Mouse (Mus musculus): ENCODE data around the gene A730009L09Rik. TPM values are rescaled to one million over a fixed set of nuclear protein-coding genes. Genes with fewer than 3 reads are reported as not detected.

A730009L09Rik gene
- polyA plus RNA-seq, 1 experiment from 2014 or later: not detected

DNA sequence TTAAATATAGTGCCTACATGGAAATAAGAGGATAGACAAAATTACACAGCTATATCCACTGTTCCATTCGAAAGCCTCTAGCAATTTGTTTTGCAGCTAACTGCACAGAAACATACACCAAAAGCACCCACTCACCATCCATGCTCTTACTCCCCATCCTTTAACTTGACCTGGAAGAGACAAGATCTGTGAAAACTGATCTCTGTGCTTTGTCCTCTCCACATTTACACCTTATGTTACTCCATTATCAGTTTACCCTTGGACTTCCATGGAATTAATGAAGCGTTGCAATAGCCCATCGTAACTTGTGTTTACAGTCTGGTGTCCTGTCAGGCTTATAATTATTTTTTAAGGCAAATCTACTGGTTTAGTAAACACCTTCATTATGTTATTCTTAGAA, 20.1 kb upstream of the A730009L09Rik start:
- WGBS: 85% methylated on average over 3 of the region's 3 CpGs
- no peaks in the 10 kb centered on the region for H3K27me3 ChIP-seq (ENCODE audit: control insufficient read depth, insufficient read depth, low read length)
- peak overlapping the region; percentile 17; the same call in 1 of the 2 replicates for H3K4me2 ChIP-seq (replicated peaks)
- no peaks in the 10 kb centered on the region for H3K9me3 ChIP-seq (ENCODE audit: control insufficient read depth, low read length)
- H3K36me3 ChIP-seq (replicated peaks; ENCODE audit: control insufficient read depth, insufficient read depth): no peaks in the 10 kb centered on the region
- H3K4me1 ChIP-seq (replicated peaks; ENCODE audit: control insufficient read depth, insufficient read depth, low read length): 0 out of 2 replicates have a peak, but pooled peaks cover 6% of the 10 kb centered on the region
- no peak for DNase-seq (ENCODE audit: low spot score)
- ATAC-seq (ENCODE audit: low FRiP score): no peak
- no peak overlapping the region for H3K9ac ChIP-seq
- no peak overlapping the region for H3K4me3 ChIP-seq (replicated peaks; ENCODE audit: low read length)
- H3K27ac ChIP-seq: peak overlapping the region; percentile 47

DNA sequence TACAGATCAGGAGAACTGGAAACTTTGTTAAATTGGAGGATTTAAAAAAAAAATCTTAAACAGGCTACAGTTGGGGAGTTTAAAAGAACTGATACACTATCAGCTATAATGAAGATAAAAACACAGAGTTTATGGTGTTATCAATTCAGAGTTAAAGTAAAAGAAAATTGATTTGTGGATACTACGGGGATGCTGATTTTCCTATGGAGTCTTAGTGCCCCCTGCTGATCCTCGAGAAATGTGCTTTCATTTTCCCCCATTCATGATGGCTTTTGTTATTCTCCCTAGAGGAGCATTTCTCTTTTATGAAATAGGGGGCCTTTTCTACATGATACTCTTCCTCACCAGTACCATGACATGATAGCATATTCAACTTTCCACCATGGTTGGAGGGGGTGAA, 19.5 kb upstream of the A730009L09Rik start:
- Histone ChIP-seq H3K4me3 (replicated peaks; ENCODE audit: low read length) (no peak overlapping the region), H3K36me3 (replicated peaks; ENCODE audit: control insufficient read depth, insufficient read depth) (no peaks in the 10 kb centered on the region), H3K4me2 (replicated peaks) (0 out of 2 replicates have a peak overlapping the region, but pooled peaks have one; percentile 17), H3K27ac (no peak overlapping the region), H3K4me1 (replicated peaks; ENCODE audit: control insufficient read depth, insufficient read depth, low read length) (0 out of 2 replicates have a peak, but pooled peaks cover 6% of the 10 kb centered on the region), H3K9ac (no peak overlapping the region), H3K27me3 (ENCODE audit: control insufficient read depth, insufficient read depth, low read length) (no peaks in the 10 kb centered on the region), H3K9me3 (ENCODE audit: control insufficient read depth, low read length) (no peaks in the 10 kb centered on the region)
- WGBS: 42% methylated on average over 2 of the region's 2 CpGs
- ATAC-seq (ENCODE audit: low FRiP score) (no peak), DNase-seq (ENCODE audit: low spot score) (peak; percentile 66)

DNA sequence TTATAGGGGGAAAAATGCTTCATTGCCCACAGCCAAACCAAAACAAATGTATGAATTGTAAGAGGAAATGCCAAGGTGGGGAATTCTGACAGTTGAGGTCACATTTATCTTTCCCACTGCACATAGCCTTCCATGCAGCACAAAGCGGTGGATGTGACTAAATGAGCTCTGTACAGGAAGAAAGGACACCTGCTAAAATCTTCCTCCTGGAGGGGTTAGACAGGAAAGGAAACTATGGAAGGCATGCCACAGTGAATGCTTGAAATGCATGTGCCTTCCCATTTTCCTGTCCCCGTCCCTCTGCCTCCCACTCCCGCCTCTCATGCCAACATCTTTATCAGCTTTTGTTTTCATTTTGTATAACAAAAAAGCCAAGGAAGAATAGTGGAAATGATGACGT, 7.2 kb upstream of the A730009L09Rik start:
- H3K4me2 ChIP-seq (replicated peaks): no peak overlapping the region
- H3K9me3 ChIP-seq (ENCODE audit: control insufficient read depth, low read length): no peaks in the 10 kb centered on the region; the same call in 1 of the 2 replicates
- H3K27ac ChIP-seq: no peak overlapping the region
- H3K4me1 ChIP-seq (replicated peaks; ENCODE audit: control insufficient read depth, insufficient read depth, low read length): no peaks in the 10 kb centered on the region
- H3K27me3 ChIP-seq (ENCODE audit: control insufficient read depth, insufficient read depth, low read length): no peaks in the 10 kb centered on the region
- no peak overlapping the region for H3K4me3 ChIP-seq (replicated peaks; ENCODE audit: low read length)
- no peaks in the 10 kb centered on the region for H3K36me3 ChIP-seq (replicated peaks; ENCODE audit: control insufficient read depth, insufficient read depth)
- no peak for DNase-seq (ENCODE audit: low spot score)
- WGBS: 53% methylated on average over 4 of the region's 4 CpGs
- H3K9ac ChIP-seq: no peak overlapping the region
- ATAC-seq (ENCODE audit: low FRiP score): no peak

DNA sequence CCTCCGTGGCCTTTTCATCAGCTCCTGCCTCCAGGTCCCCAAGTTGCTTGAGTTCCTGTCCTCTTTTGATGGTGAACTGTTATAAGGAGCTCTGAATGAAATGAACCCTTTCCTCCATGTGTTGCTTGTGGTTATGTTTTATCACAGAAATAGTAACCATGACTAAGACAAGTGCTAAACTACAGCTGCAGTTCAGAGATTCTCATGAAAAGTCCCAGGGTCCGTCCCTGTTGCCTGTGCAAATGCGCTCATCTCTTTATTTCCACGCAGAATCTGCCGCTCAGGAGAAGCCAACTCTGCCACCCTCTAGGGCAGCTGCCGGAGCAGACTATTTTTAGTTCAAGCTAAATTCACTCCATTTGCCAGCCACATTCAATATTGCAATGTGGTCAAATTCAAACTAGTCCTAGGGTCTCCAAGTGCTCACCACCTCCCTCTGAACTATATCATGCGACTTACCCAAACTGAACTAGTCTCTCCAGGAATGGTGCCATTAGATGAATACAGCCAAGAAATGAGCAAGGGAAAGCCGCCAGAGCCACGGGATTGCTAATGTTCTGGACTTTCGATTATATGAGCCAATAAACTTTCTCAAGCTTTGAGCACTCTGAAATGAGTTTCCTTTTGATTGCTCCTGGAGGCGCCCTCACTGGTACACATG, 7.2 kb downstream of the A730009L09Rik start:
- 95% methylated on average over 11 of the region's 11 CpGs for WGBS
- Histone ChIP-seq H3K9me3 (ENCODE audit: control insufficient read depth, low read length) (peaks cover 6% of the 10 kb centered on the region; the same call in 1 of the 2 replicates), H3K9ac (no peak overlapping the region), H3K4me3 (replicated peaks; ENCODE audit: low read length) (no peak overlapping the region), H3K4me1 (replicated peaks; ENCODE audit: control insufficient read depth, insufficient read depth, low read length) (no peaks in the 10 kb centered on the region), H3K36me3 (replicated peaks; ENCODE audit: control insufficient read depth, insufficient read depth) (no peaks in the 10 kb centered on the region), H3K4me2 (replicated peaks) (no peak overlapping the region), H3K27me3 (ENCODE audit: control insufficient read depth, insufficient read depth, low read length) (no peaks in the 10 kb centered on the region), H3K27ac (no peak overlapping the region)
- ATAC-seq (ENCODE audit: low FRiP score): no peak
- DNase-seq (ENCODE audit: low spot score): no peak

DNA sequence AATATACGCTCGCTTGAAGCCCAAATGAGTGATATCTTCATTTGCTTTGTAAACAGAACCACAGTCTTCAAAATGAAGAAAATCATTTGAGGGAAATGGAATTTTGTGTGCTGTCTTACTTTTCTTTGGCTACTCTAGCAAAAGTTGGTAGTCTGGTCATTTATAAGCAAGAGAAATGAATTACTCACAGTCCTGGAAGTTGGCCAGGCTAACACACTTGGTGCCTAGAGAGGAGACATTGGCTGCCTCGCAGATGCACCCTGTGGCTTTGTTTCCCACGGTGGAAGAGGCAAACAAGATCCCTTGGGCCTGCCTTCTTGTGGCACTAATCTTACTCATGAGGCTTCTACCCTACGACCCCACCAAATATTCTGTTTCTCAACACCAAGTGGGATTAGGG, 8.1 kb downstream of the A730009L09Rik start:
- H3K4me1 ChIP-seq (replicated peaks; ENCODE audit: control insufficient read depth, insufficient read depth, low read length): no peaks in the 10 kb centered on the region
- WGBS: 82% methylated on average over 5 of the region's 5 CpGs

DNA sequence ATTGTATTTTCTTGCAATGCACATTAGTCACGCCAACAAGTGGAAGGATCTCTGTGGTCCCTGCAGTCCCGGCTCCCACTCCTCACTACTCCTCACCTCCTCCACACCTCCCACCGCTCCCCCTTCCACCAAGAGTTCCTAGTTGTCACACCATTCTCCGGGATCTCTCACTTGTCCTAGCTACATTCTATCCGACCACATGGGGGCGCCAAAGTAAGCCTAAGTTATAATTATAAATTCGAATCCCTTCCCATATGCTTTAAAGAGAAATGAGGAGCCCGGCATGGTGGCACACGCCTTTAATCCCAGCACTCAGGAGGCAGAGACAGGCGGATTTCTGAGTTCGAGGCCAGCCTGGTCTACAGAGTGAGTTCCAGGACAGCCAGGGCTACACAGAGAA, 12.5 kb downstream of the A730009L09Rik start:
- Histone ChIP-seq H3K4me1 (replicated peaks; ENCODE audit: control insufficient read depth, insufficient read depth, low read length) (no peaks in the 10 kb centered on the region), H3K27ac (no peak overlapping the region), H3K4me2 (replicated peaks) (no peak overlapping the region), H3K27me3 (ENCODE audit: control insufficient read depth, insufficient read depth, low read length) (no peaks in the 10 kb centered on the region), H3K9me3 (ENCODE audit: control insufficient read depth, low read length) (no peaks in the 10 kb centered on the region), H3K4me3 (replicated peaks; ENCODE audit: low read length) (no peak overlapping the region), H3K36me3 (replicated peaks; ENCODE audit: control insufficient read depth, insufficient read depth) (no peaks in the 10 kb centered on the region), H3K9ac (no peak overlapping the region)
- DNase-seq (ENCODE audit: low spot score) (no peak), ATAC-seq (ENCODE audit: low FRiP score) (no peak)
- 62% methylated on average over 11 of the region's 11 CpGs for WGBS

More for the DNA sequence above, 8.1 kb downstream of the A730009L09Rik start:
- Histone ChIP-seq H3K36me3 (replicated peaks; ENCODE audit: control insufficient read depth, insufficient read depth) (no peaks in the 10 kb centered on the region), H3K27me3 (ENCODE audit: control insufficient read depth, insufficient read depth, low read length) (no peaks in the 10 kb centered on the region), H3K4me2 (replicated peaks) (no peak overlapping the region), H3K9ac (no peak overlapping the region), H3K4me3 (replicated peaks; ENCODE audit: low read length) (no peak overlapping the region), H3K9me3 (ENCODE audit: control insufficient read depth, low read length) (peaks cover 6% of the 10 kb centered on the region; the same call in 1 of the 2 replicates), H3K27ac (no peak overlapping the region)
- no peak for ATAC-seq (ENCODE audit: low FRiP score)
- no peak for DNase-seq (ENCODE audit: low spot score)

DNA sequence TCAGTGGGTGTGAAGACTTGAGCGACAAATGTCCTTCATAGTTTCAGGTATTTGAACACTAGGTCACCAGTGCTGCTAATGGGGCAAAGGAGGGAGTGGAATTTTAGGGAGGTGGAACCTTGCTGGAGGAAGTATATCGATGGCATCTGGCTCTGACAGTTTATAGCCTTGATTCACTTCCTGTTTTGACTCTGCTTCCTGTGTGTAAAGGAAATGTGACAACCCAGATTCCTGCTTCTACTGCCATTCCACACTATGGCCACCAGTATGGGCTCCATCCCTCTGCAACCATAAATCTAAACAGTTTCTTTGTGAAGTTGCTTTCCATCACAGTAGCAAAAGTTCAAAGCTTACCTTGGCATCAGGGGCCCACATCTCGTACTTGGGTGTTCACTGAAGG, 17.9 kb downstream of the A730009L09Rik start:
- Histone ChIP-seq H3K27ac (no peak overlapping the region), H3K9ac (no peak overlapping the region), H3K4me1 (replicated peaks; ENCODE audit: control insufficient read depth, insufficient read depth, low read length) (no peaks in the 10 kb centered on the region), H3K4me3 (replicated peaks; ENCODE audit: low read length) (no peak overlapping the region), H3K4me2 (replicated peaks) (no peak overlapping the region), H3K9me3 (ENCODE audit: control insufficient read depth, low read length) (no peaks in the 10 kb centered on the region), H3K27me3 (ENCODE audit: control insufficient read depth, insufficient read depth, low read length) (no peaks in the 10 kb centered on the region), H3K36me3 (replicated peaks; ENCODE audit: control insufficient read depth, insufficient read depth) (no peaks in the 10 kb centered on the region)
- WGBS: 90% methylated on average over 3 of the region's 3 CpGs
- ATAC-seq (ENCODE audit: low FRiP score) (no peak), DNase-seq (ENCODE audit: low spot score) (no peak)

DNA sequence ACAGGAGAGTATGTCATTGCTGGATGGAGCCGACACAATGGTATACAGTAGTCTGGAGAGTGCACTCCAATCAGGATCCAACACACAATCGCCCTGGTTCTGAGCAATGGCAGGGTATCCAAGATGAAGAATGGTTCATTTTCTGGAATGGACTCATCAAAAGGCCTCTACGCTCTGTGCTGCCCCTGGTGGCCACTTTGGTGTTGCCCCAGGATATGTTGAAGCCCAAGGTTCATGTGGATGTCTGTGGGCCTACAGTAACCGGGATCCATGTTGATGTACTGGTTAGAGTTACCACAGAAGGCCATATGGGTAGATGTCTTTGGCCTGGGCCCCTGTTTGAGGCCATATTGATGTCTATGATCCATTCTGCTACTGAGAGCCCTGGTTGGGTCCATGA, 31.1 kb downstream of the A730009L09Rik start:
- DNase-seq (ENCODE audit: low spot score) (no peak), ATAC-seq (ENCODE audit: low FRiP score) (no peak)
- H3K27ac ChIP-seq: no peak overlapping the region
- H3K9me3 ChIP-seq (ENCODE audit: control insufficient read depth, low read length): no peaks in the 10 kb centered on the region
- no peak overlapping the region for H3K4me3 ChIP-seq (replicated peaks; ENCODE audit: low read length)
- no peak overlapping the region for H3K9ac ChIP-seq
- no peak overlapping the region for H3K4me2 ChIP-seq (replicated peaks)
- no peaks in the 10 kb centered on the region for H3K27me3 ChIP-seq (ENCODE audit: control insufficient read depth, insufficient read depth, low read length)
- no peaks in the 10 kb centered on the region for H3K36me3 ChIP-seq (replicated peaks; ENCODE audit: control insufficient read depth, insufficient read depth)
- WGBS: 92% methylated on average over 4 of the region's 4 CpGs
- no peaks in the 10 kb centered on the region for H3K4me1 ChIP-seq (replicated peaks; ENCODE audit: control insufficient read depth, insufficient read depth, low read length)

DNA sequence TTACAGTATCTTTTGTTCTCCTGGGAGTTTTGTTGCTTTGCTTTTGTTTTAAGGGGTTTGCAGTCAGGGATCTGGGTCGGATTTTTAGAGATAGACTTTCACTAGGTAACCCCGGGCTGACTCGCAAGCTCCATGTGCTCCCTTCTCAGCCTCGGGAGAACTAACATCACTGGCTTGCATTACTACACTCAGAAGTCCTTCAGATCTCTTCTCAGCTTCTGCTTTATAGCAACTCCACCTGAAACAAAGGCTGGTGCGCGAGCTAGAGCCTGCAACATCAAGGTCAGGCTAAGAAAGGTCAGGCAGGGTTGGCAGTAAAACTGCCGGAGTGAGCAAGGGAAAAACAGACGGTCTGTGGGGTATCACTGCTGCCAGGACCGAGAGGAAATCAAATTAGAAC, 34.2 kb downstream of the A730009L09Rik start:
- Histone ChIP-seq H3K9ac (no peak overlapping the region), H3K36me3 (replicated peaks; ENCODE audit: control insufficient read depth, insufficient read depth) (no peaks in the 10 kb centered on the region), H3K4me2 (replicated peaks) (no peak overlapping the region), H3K4me3 (replicated peaks; ENCODE audit: low read length) (no peak overlapping the region), H3K27me3 (ENCODE audit: control insufficient read depth, insufficient read depth, low read length) (no peaks in the 10 kb centered on the region), H3K9me3 (ENCODE audit: control insufficient read depth, low read length) (no peaks in the 10 kb centered on the region), H3K4me1 (replicated peaks; ENCODE audit: control insufficient read depth, insufficient read depth, low read length) (no peaks in the 10 kb centered on the region), H3K27ac (no peak overlapping the region)
- WGBS: 64% methylated on average over 9 of the region's 9 CpGs
- ATAC-seq (ENCODE audit: low FRiP score) (no peak), DNase-seq (ENCODE audit: low spot score) (no peak)

DNA sequence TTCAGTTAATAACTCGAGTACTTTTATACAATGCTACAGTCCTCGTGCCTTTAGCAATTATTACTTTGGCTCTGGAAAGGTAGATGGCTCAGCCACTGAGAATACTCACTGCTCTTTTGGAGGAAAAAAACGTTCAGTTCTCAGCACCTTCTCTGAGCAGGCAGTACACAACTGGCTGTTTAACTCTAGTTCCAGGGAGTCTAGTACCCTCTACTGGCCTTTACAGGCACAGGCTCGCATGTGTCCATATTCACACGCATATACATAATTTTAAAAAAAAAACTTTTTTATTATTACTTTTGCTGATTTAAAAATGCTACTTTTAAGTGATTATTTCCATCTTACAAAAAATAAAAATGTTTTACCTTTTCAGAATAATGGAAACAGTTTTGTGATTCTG, 35.5 kb downstream of the A730009L09Rik start:
- no peaks in the 10 kb centered on the region for H3K9me3 ChIP-seq (ENCODE audit: control insufficient read depth, low read length)
- WGBS: 90% methylated on average over 5 of the region's 5 CpGs
- ATAC-seq (ENCODE audit: low FRiP score) (no peak), DNase-seq (ENCODE audit: low spot score) (no peak)
- H3K4me2 ChIP-seq (replicated peaks): no peak overlapping the region
- H3K27me3 ChIP-seq (ENCODE audit: control insufficient read depth, insufficient read depth, low read length): no peaks in the 10 kb centered on the region
- H3K4me3 ChIP-seq (replicated peaks; ENCODE audit: low read length): no peak overlapping the region
- no peak overlapping the region for H3K9ac ChIP-seq
- H3K4me1 ChIP-seq (replicated peaks; ENCODE audit: control insufficient read depth, insufficient read depth, low read length): no peaks in the 10 kb centered on the region
- no peak overlapping the region for H3K27ac ChIP-seq
- H3K36me3 ChIP-seq (replicated peaks; ENCODE audit: control insufficient read depth, insufficient read depth): no peaks in the 10 kb centered on the region

All from hindbrain, embryonic 14.5 days (tissue).